Mouse (Mus musculus): ENCODE data around the gene Noc4l.

Gene Noc4l

GRCm38 (mm10) chr5:110652719-110653648, at the start of gene Noc4l, which contains the start of gene Ddx51:
Gene Noc4l (minus strand): TSS chr5:110653417.
Gene Ddx51 (plus strand): TSS chr5:110653451.
- DNase-seq (ENCODE audit: low spot score in 2 of 2): peak; percentile 73 to 93

GRCm38 (mm10) chr5:110698617-110699016, 45.4 kb upstream of the Noc4l start:
- DNase-seq (ENCODE audit: low spot score in 2 of 2): no peak

GRCm38 (mm10) chr5:110682041-110682440, 28.8 kb upstream of the Noc4l start:
- DNase-seq (ENCODE audit: low spot score in 2 of 2): no peak

- no peak for DNase-seq (ENCODE audit: low spot score in 2 of 2)
These were observed 12.4 kb upstream of the Noc4l start for GRCm38 (mm10) chr5:110665486-110666121.

GRCm38 (mm10) chr5:110664750-110665269, 11.6 kb upstream of the Noc4l start:
- no peak for DNase-seq (ENCODE audit: low spot score in 2 of 2)

GRCm38 (mm10) chr5:110664041-110664440, 10.8 kb upstream of the Noc4l start:
- no peak for DNase-seq (ENCODE audit: low spot score in 2 of 2)

GRCm38 (mm10) chr5:110659682-110660081, 6.5 kb upstream of the Noc4l start:
- DNase-seq (ENCODE audit: low spot score in 2 of 2): no peak

GRCm38 (mm10) chr5:110653686-110654085, 469 bp upstream of the Noc4l start:
- DNase-seq (ENCODE audit: low spot score in 2 of 2): peak in 1 of 2 experiments; percentile 12

- no peak for DNase-seq (ENCODE audit: low spot score in 2 of 2)
These were observed 6.8 kb downstream of the Noc4l start for GRCm38 (mm10) chr5:110646377-110646776.

GRCm38 (mm10) chr5:110639459-110639858, 13.8 kb downstream of the Noc4l start:
- DNase-seq (ENCODE audit: low spot score in 2 of 2): peak; percentile 48 to 92

GRCm38 (mm10) chr5:110638306-110639074, 14.7 kb downstream of the Noc4l start:
- DNase-seq (ENCODE audit: low spot score in 2 of 2): no peak

GRCm38 (mm10) chr5:110635951-110636707, 17.1 kb downstream of the Noc4l start:
- peak in 1 of 2 experiments; percentile 25 for DNase-seq (ENCODE audit: low spot score in 2 of 2)

- DNase-seq (ENCODE audit: low spot score in 2 of 2): no peak
These were observed 23.6 kb downstream of the Noc4l start for GRCm38 (mm10) chr5:110629525-110630120.

- no peak for DNase-seq (ENCODE audit: low spot score in 2 of 2)
These were observed 25.1 kb downstream of the Noc4l start for GRCm38 (mm10) chr5:110628156-110628555.

GRCm38 (mm10) chr5:110627351-110627750, 25.9 kb downstream of the Noc4l start:
- peak in 1 of 2 experiments; percentile 28 for DNase-seq (ENCODE audit: low spot score in 2 of 2)

- no peak for DNase-seq (ENCODE audit: low spot score in 2 of 2)
These were observed 28.9 kb downstream of the Noc4l start for GRCm38 (mm10) chr5:110624319-110624718.

- no peak for DNase-seq (ENCODE audit: low spot score in 2 of 2)
These were observed 34.0 kb downstream of the Noc4l start for GRCm38 (mm10) chr5:110619226-110619625.

GRCm38 (mm10) chr5:110611435-110612158, 41.6 kb downstream of the Noc4l start:
- no peak for DNase-seq (ENCODE audit: low spot score in 2 of 2)

- DNase-seq (ENCODE audit: low spot score in 2 of 2): no peak
These were observed 42.7 kb downstream of the Noc4l start for GRCm38 (mm10) chr5:110610484-110610883.

- no peak for DNase-seq (ENCODE audit: low spot score in 2 of 2)
These were observed 43.3 kb downstream of the Noc4l start for GRCm38 (mm10) chr5:110609868-110610267.
